Mouse (Mus musculus) liver (tissue): ENCODE measurements around the gene Metap1d.

Experiments used
- DNase-seq: peaks from one replicate; pipeline ENCODE4 v3.0.0-alpha.2; 2020; ENCODE audit warnings: mixed read lengths

The Metap1d gene

DNA sequence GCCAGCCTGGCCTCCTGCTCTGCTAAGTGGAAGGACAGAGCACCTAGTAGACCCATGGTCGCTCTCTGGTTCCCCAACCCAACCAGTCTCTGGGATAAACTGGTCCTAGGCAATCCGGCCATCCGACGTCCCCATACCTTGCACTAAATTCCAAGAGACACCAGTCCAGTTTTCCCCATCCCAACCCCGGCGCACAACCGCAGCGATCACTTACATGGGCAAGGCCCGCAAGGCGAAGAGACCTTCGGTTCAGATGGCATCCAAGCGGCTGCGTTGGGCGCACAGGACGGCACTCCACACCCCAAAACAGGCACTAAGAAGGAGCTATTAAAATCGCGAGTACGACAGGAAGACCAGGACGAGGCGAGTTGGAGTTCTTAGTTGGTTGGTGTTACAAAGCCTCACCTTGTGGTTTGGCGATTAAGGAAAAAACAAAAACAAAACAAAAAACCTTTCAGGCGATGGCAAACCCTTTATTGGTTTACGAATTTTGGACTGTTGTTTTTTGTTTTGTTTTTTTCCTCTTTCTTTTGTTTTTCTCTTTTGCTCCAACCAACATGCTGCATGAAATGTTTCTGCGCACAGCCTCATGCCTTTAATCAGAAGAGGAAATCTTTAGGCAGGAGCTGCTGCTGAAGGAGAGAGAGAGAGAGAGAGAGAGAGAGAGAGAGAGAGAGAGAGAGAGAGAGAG is 74.4 kb downstream of the Metap1d start:
- DNase-seq, result no peak

GRCm38 (mm10) chr2:71528014-71528713 is 75.1 kb downstream of the Metap1d start, which contains the start of gene Dlx1:
Gene Dlx1, plus strand, starts transcription at chr2:71528113.
- DNase-seq, result no peak

DNA sequence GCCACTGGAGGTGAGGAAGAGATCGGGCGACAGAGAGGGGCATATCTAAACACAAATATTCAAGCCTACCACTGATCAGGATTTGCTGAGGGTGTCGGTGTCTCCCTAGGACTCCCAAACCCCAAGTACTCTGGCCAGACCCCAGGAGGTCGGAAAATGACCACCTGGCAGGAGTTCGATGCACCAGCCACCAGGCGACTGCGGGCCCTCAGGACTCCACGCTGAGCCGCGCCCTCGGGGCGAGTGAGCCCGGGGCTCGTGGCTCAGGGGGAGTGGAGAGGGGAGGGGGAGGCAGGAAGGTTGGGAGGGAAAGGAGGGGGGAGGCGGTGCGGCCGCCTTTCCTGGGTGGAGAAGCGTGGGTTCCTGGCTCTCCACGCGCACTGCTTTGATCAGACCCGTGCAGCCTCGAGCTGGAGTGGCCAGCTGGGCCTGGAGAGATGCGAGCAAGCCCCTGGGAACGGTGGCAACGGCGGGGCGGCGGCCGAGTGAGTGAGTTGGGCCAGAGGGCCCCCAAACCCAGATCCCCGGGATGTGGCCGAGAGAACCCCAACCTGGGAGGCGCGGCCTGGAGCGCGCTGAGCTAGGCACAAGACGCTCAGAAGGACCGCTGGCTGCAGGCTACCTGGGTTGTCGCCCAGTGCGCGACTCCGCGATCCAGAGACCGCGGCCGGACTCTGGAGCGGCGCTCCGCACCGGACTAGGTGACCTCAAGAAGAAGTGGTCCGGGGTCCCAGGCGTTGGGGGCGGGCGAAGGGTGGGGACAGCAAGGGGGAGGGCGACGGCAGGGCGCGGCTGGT is 75.8 kb downstream of the Metap1d start:
- DNase-seq, result no peak

GRCm38 (mm10) chr2:71529511-71530351 is 76.7 kb downstream of the Metap1d start:
- peak; percentile 79 for DNase-seq

- DNase-seq, result no peak
Measured at GRCm38 (mm10) chr2:71530391-71531123, 77.5 kb downstream of the Metap1d start.

DNA sequence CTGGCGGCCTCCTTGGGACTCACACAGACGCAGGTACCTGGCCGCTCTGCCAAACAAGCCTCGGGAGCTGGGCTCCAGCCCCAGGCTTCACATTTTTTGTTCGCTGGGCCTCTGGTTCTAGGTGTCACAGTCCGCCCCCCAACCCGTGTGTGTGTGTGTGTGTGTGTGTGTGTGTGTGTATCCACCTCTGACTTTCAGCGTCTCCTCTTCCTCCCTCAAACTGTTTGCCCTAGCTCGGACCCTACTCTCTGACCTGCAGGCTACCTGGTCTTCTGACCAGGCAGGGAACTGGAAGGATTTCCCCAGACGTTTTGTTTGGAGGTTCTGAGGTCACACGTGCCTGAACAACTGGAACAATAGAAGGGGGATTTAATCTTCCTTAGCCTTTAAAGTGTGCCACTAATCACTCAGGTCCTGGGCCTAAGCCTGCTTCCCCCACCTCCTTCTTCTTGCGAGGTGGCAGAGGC is 78.1 kb downstream of the Metap1d start:
- no peak for DNase-seq

DNA sequence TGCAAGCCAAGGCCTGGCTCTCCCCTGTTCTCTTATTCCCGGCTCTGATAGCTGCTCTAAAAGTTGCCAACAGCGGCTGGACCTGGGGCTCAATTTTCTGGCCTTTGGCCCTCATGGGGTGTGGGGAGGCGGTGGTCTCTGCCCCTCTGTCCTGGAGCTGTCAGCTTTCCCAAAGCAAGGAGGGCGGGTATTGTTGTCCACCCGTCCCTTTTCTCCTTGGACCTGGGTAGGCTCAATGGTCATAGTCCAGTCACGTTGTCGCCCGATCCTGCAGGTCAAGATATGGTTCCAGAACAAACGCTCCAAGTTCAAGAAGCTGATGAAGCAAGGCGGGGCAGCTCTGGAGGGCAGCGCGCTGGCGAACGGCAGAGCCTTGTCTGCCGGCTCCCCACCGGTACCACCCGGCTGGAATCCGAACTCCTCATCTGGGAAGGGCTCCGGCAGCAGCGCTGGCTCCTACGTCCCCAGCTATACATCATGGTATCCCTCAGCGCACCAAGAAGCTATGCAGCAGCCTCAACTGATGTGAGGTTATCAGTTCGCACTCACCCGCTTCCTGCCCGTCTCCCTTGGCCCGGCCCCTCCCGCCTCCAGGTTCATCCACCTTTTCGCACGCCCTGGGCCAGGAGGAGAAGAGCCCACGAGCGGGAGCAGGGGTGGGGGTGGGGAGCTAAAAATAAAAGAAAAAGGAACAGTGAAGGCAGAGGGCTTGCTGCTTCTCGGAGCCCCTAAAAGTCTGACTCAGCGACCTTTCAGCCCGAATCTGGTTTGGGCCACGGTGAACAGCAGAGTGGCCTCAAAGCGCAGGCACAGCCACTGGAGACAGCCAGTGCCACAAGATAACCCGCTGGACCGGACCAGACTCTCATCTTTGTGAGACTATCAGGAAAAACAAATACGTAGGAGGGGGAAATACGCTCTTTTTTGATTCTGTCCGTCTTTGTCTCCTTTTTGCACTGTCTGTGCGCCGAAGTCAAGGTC is 79.2 kb downstream of the Metap1d start:
- DNase-seq, result no peak

GRCm38 (mm10) chr2:71533094-71533493 is 80.0 kb downstream of the Metap1d start:
- DNase-seq, result no peak

DNA sequence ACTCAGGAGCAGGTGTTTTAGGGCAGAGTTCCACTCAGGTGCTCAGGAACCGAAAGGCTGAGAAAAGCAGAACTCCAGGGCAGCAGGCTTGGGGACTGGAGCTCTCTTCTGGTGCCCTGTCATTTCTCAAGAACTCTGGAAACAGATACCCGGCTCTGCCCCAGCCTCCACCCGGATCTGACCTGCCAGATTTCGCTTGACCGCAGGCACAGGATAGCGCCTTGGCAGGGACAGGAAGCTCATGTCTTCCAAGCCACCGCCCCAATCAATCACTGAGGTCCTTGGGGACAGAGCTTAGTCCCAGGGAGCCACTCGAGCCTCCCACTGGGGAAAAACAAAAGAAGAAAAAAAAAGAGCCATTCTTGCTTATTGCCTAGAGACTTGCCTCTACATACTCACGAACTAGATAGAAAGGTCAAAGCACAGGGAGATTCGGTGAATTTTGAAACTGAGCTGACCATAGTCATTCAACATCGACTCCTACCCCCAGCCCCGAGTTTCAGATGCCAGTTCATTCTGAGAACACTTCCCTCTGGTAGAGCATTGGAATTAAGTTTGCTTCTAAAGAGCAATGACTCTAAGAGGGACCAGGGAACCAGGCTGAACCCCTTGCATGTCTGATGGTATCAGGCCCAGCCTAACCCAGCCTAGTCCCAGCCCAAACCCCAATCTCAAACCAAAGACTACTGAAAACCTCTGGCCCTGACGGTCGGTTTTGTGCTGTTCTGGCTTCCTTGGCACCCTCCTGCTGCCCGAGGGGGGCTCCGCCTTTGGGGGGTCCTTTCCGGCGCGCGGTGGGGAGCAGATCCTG is 81.4 kb downstream of the Metap1d start:
- no peak for DNase-seq

GRCm38 (mm10) chr2:71540611-71541417 is 87.7 kb downstream of the Metap1d start:
- no peak for DNase-seq

DNA sequence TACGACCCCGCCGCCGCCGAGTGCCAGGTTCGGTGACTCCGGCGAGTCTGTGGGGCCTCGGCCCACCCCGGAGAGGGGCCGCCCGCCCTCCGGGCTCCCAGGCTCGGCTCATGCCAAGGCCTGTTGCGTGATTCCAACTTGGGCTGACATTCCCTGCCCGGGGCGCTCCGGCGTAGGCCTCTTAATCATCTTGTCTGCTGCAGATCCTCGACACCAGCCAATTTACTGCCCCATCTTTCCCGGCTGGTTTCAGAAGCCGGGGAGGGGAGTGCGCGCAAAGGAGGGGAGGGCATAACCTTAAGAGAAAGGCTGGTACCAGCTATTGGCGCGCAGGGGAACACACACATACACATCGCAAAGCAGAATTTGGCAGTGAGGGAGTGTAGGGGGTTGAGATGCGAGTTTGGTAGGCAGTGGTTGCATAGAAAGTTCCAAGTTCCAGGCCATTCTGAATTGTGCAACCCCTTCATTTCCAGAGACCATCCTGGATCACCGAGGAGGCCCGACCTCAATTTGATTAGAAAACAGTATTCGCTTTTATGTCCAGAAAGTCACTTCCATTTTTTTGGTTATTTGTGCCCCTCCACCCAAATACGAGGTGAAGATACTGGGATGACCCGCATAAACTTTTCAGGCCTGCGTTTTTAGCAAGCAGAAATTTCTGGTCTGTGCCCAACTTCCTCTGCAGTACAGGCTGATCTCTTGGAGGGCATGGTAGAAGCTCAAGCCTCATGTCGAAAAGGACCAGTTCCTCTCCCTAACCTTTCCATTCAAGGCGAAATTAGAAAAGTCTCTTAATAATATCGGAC is 88.5 kb downstream of the Metap1d start:
- no peak for DNase-seq

DNA sequence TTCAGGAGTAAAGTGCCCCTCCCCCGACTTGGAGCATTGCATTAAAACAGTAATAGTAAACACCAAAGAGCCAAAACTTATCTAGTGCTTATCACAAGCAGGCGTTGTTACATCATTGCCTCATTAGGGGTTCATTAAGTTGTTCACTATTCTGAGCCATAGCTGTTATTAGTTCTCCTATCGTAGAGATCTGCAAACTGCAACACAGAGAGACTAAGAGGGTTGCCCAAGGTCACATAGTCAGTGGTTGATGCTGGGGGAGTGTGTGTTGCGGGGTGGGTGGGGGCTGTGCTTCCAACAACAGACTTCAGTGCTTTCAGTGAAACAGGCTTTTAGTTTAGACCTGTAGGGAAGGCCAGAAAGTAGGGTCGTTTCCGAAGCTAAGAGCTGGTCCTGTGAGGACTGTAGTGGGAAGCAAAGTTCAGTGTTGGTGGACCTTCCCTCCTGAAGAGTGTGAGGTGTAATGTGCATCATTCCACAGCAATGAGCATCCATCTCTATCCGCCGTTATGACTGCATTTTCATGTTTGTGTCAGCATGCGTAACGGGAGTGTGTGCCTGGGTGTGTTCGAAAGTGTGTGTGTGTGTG is 89.2 kb downstream of the Metap1d start:
- no peak for DNase-seq

DNA sequence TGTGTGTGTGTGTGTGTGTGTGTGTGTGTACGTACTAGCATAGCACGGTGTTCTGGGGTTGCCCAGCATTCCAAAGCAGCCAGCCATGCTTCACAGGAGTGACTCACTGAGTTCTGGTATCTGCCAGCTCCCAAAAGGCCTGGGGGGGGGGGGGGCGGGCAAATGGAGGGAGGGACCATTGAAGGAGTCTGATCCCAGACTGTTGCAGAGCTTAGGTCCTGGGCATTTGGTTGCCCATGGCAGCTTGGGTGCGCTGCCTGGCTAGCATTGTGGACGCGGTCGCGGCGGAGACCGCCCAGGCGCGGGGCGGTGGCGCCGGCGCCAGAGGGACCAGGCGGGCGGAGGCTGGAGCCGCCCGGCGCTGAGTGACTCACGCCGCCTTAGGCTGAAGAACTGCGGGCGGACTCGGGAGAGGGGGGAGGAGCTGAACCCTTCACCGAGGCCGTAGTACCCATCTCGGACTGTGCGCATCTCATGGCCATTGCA is 89.8 kb downstream of the Metap1d start:
- no peak for DNase-seq

DNA sequence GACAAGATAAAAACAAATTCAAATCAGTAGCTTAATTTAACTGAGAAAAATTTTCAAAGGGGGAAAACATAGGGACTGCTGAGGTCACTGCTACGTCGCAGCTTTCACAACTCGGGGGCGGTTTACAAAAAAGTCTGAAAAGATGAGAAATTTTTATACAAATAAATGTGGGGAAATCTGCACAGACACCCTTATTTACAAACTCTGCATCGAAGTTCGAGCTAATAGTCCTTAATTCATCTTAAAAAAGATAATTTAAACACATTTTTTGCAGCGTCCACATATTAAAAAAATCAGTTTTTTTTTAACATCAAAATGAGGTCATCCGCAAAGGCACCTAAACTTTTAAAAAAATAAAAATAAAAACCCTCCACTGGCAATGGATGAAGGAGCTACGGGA is 90.5 kb downstream of the Metap1d start:
- DNase-seq, result no peak

DNA sequence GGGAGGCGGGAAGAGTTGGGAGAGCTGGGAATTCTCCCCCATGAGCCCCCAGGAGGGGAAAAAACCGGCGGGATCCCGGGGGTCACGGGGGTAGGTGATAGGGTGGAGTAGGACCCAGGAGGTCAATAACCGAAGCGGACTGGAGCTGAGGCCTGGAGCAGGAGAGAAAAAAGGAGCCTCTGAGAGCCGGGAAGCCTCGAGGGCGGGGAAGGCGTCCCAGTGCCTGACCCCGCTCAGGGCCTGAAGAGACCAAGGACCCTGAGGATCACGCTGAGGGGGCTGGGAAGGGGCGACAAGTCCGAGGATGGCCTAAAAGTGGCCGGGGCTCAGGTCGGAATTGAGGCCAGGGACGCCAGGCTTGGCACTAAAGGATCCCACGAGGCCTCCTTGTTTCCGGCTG is 90.9 kb downstream of the Metap1d start:
- no peak for DNase-seq

- DNase-seq, result no peak
Measured at GRCm38 (mm10) chr2:71544391-71545285, 91.6 kb downstream of the Metap1d start.
